Mouse (Mus musculus): ENCODE results near the gene Fam241a. TPM values are rescaled to one million over a fixed set of nuclear protein-coding genes. Genes with fewer than 3 reads are reported as not detected.
A peak's percentile ranks its signal among the peaks of the same experiment; 100 is the strongest.

The Fam241a gene
- polyA plus RNA-seq, 1 experiment from 2014 or later = 10.7 TPM

GRCm38 (mm10) chr3:127890008-127890407 is 6.1 kb downstream of the Fam241a start:
- no peaks in the 10 kb centered on the region for H3K36me3 ChIP-seq (ENCODE audit: control insufficient read depth, insufficient read depth, low read length)
- ATAC-seq (ENCODE audit: low read depth) = no peak
- H3K27me3 ChIP-seq (ENCODE audit: control insufficient read depth, insufficient read depth, low read depth, low read length) = no peaks in the 10 kb centered on the region; the same call in 1 of the 2 replicates

GRCm38 (mm10) chr3:127889570-127889969 is 6.6 kb downstream of the Fam241a start:
- Histone ChIP-seq H3K9me3 (ENCODE audit: control insufficient read depth, low read length) (no peaks in the 10 kb centered on the region), H3K36me3 (ENCODE audit: control insufficient read depth, insufficient read depth, low read length) (no peaks in the 10 kb centered on the region), H3K4me2 (ENCODE audit: low read depth, low read length) (no peak overlapping the region), H3K27ac (ENCODE audit: low read length) (peak overlapping the region; percentile 57; the same call in 1 of the 2 replicates), H3K4me3 (ENCODE audit: low read length) (no peak overlapping the region), H3K4me1 (replicated peaks; ENCODE audit: control insufficient read depth, insufficient read depth, low read length) (0 out of 2 replicates have a peak, but pooled peaks cover 1% of the 10 kb centered on the region), H3K9ac (ENCODE audit: low read length) (no peak overlapping the region), H3K27me3 (ENCODE audit: control insufficient read depth, insufficient read depth, low read depth, low read length) (no peaks in the 10 kb centered on the region)
- ATAC-seq (ENCODE audit: low read depth) = no peak
- 59% methylated on average over 3 of the region's 3 CpGs for WGBS

More at GRCm38 (mm10) chr3:127890008-127890407, 6.1 kb downstream of the Fam241a start:
- 0 out of 2 replicates have a peak, but pooled peaks cover 4% of the 10 kb centered on the region for H3K4me1 ChIP-seq (replicated peaks; ENCODE audit: control insufficient read depth, insufficient read depth, low read length)
- H3K27ac ChIP-seq (ENCODE audit: low read length) = no peak overlapping the region
- H3K4me3 ChIP-seq (ENCODE audit: low read length) = no peak overlapping the region
- no peak overlapping the region for H3K9ac ChIP-seq (ENCODE audit: low read length)
- H3K4me2 ChIP-seq (ENCODE audit: low read depth, low read length) = no peak overlapping the region
- H3K9me3 ChIP-seq (ENCODE audit: control insufficient read depth, low read length) = no peaks in the 10 kb centered on the region

- WGBS = 42% methylated on average over 2 of the region's 2 CpGs
- no peak overlapping the region for H3K27ac ChIP-seq (ENCODE audit: low read length)
- ATAC-seq (ENCODE audit: low read depth) = peak; percentile 85
- H3K4me2 ChIP-seq (ENCODE audit: low read depth, low read length) = no peak overlapping the region
- peaks cover 5% of the 10 kb centered on the region; the same call in 1 of the 2 replicates for H3K4me1 ChIP-seq (replicated peaks; ENCODE audit: control insufficient read depth, insufficient read depth, low read length)
- no peaks in the 10 kb centered on the region for H3K27me3 ChIP-seq (ENCODE audit: control insufficient read depth, insufficient read depth, low read depth, low read length)
- no peaks in the 10 kb centered on the region for H3K36me3 ChIP-seq (ENCODE audit: control insufficient read depth, insufficient read depth, low read length)
- no peak overlapping the region for H3K9ac ChIP-seq (ENCODE audit: low read length)
- no peaks in the 10 kb centered on the region for H3K9me3 ChIP-seq (ENCODE audit: control insufficient read depth, low read length)
- H3K4me3 ChIP-seq (ENCODE audit: low read length) = no peak overlapping the region
Measured at GRCm38 (mm10) chr3:127881684-127882083, 14.4 kb downstream of the Fam241a start.

- H3K4me3 ChIP-seq (ENCODE audit: low read length) = no peak overlapping the region
- no peak overlapping the region for H3K9ac ChIP-seq (ENCODE audit: low read length)
- H3K4me2 ChIP-seq (ENCODE audit: low read depth, low read length) = no peak overlapping the region
- no peaks in the 10 kb centered on the region for H3K9me3 ChIP-seq (ENCODE audit: control insufficient read depth, low read length)
- ATAC-seq (ENCODE audit: low read depth) = no peak
- peaks cover 5% of the 10 kb centered on the region; the same call in 1 of the 2 replicates for H3K4me1 ChIP-seq (replicated peaks; ENCODE audit: control insufficient read depth, insufficient read depth, low read length)
- no peak overlapping the region for H3K27ac ChIP-seq (ENCODE audit: low read length)
- no peaks in the 10 kb centered on the region for H3K27me3 ChIP-seq (ENCODE audit: control insufficient read depth, insufficient read depth, low read depth, low read length)
- H3K36me3 ChIP-seq (ENCODE audit: control insufficient read depth, insufficient read depth, low read length) = no peaks in the 10 kb centered on the region
- 88% methylated on average over 3 of the region's 3 CpGs for WGBS
Measured at GRCm38 (mm10) chr3:127879968-127880367, 16.2 kb downstream of the Fam241a start.

- Histone ChIP-seq H3K36me3 (ENCODE audit: control insufficient read depth, insufficient read depth, low read length) (no peaks in the 10 kb centered on the region), H3K4me1 (replicated peaks; ENCODE audit: control insufficient read depth, insufficient read depth, low read length) (peaks cover 2% of the 10 kb centered on the region; the same call in 1 of the 2 replicates), H3K27me3 (ENCODE audit: control insufficient read depth, insufficient read depth, low read depth, low read length) (no peaks in the 10 kb centered on the region), H3K27ac (ENCODE audit: low read length) (no peak overlapping the region), H3K4me2 (ENCODE audit: low read depth, low read length) (no peak overlapping the region), H3K9me3 (ENCODE audit: control insufficient read depth, low read length) (no peaks in the 10 kb centered on the region), H3K9ac (ENCODE audit: low read length) (no peak overlapping the region), H3K4me3 (ENCODE audit: low read length) (no peak overlapping the region)
- 81% methylated on average over 2 of the region's 2 CpGs for WGBS
- no peak for ATAC-seq (ENCODE audit: low read depth)
Measured at GRCm38 (mm10) chr3:127875509-127875908, 20.6 kb downstream of the Fam241a start.

- Histone ChIP-seq H3K27ac (ENCODE audit: low read length) (no peak overlapping the region), H3K4me1 (replicated peaks; ENCODE audit: control insufficient read depth, insufficient read depth, low read length) (peaks cover 2% of the 10 kb centered on the region; the same call in 1 of the 2 replicates), H3K4me2 (ENCODE audit: low read depth, low read length) (no peak overlapping the region), H3K9ac (ENCODE audit: low read length) (no peak overlapping the region), H3K4me3 (ENCODE audit: low read length) (no peak overlapping the region), H3K9me3 (ENCODE audit: control insufficient read depth, low read length) (no peaks in the 10 kb centered on the region), H3K27me3 (ENCODE audit: control insufficient read depth, insufficient read depth, low read depth, low read length) (no peaks in the 10 kb centered on the region), H3K36me3 (ENCODE audit: control insufficient read depth, insufficient read depth, low read length) (no peaks in the 10 kb centered on the region)
- 66% methylated on average over 7 of the region's 7 CpGs for WGBS
- no peak for ATAC-seq (ENCODE audit: low read depth)
Measured at GRCm38 (mm10) chr3:127875059-127875458, 21.1 kb downstream of the Fam241a start.

GRCm38 (mm10) chr3:127874254-127874883 is 21.8 kb downstream of the Fam241a start:
- Histone ChIP-seq H3K27ac (ENCODE audit: low read length) (no peak overlapping the region), H3K27me3 (ENCODE audit: control insufficient read depth, insufficient read depth, low read depth, low read length) (no peaks in the 10 kb centered on the region), H3K4me1 (replicated peaks; ENCODE audit: control insufficient read depth, insufficient read depth, low read length) (peaks cover 2% of the 10 kb centered on the region; the same call in 1 of the 2 replicates), H3K36me3 (ENCODE audit: control insufficient read depth, insufficient read depth, low read length) (no peaks in the 10 kb centered on the region), H3K9ac (ENCODE audit: low read length) (no peak overlapping the region), H3K9me3 (ENCODE audit: control insufficient read depth, low read length) (no peaks in the 10 kb centered on the region), H3K4me3 (ENCODE audit: low read length) (no peak overlapping the region), H3K4me2 (ENCODE audit: low read depth, low read length) (no peak overlapping the region)
- no peak for ATAC-seq (ENCODE audit: low read depth)
- WGBS = 25% methylated on average over 4 of the region's 4 CpGs

- Histone ChIP-seq H3K27ac (ENCODE audit: low read length) (peak overlapping the region; percentile 51), H3K4me1 (replicated peaks; ENCODE audit: control insufficient read depth, insufficient read depth, low read length) (peaks cover 11% of the 10 kb centered on the region), H3K9me3 (ENCODE audit: control insufficient read depth, low read length) (no peaks in the 10 kb centered on the region), H3K27me3 (ENCODE audit: control insufficient read depth, insufficient read depth, low read depth, low read length) (no peaks in the 10 kb centered on the region), H3K4me2 (ENCODE audit: low read depth, low read length) (no peak overlapping the region), H3K9ac (ENCODE audit: low read length) (no peak overlapping the region), H3K36me3 (ENCODE audit: control insufficient read depth, insufficient read depth, low read length) (no peaks in the 10 kb centered on the region), H3K4me3 (ENCODE audit: low read length) (no peak overlapping the region)
- 44% methylated on average over 9 of the region's 9 CpGs for WGBS
- ATAC-seq (ENCODE audit: low read depth) = peak; percentile 56; the same call in 1 of the 2 replicates
Measured at GRCm38 (mm10) chr3:127871575-127871974, 24.5 kb downstream of the Fam241a start.

GRCm38 (mm10) chr3:127868880-127869279 is 27.2 kb downstream of the Fam241a start:
- Histone ChIP-seq H3K27me3 (ENCODE audit: control insufficient read depth, insufficient read depth, low read depth, low read length) (no peaks in the 10 kb centered on the region), H3K9ac (ENCODE audit: low read length) (no peak overlapping the region), H3K4me1 (replicated peaks; ENCODE audit: control insufficient read depth, insufficient read depth, low read length) (peaks cover 12% of the 10 kb centered on the region; the same call in 1 of the 2 replicates), H3K4me3 (ENCODE audit: low read length) (no peak overlapping the region), H3K36me3 (ENCODE audit: control insufficient read depth, insufficient read depth, low read length) (no peaks in the 10 kb centered on the region), H3K4me2 (ENCODE audit: low read depth, low read length) (no peak overlapping the region), H3K9me3 (ENCODE audit: control insufficient read depth, low read length) (no peaks in the 10 kb centered on the region), H3K27ac (ENCODE audit: low read length) (no peak overlapping the region)
- ATAC-seq (ENCODE audit: low read depth) = no peak
- 58% methylated on average over 5 of the region's 5 CpGs for WGBS

Measured in lung, embryonic 16.5 days (tissue).